Mouse (Mus musculus) heart, embryonic 10.5 days (tissue): Measurements from ENCODE around the gene Zfp780b. TPM values are rescaled to one million over a fixed set of nuclear protein-coding genes. Genes with fewer than 3 reads are reported as not detected.
"Not testable (repeated sequence)": the region's sequence is repeated elsewhere in the genome, so short reads cannot be mapped to it uniquely, and the experiment has no call there.

Experiments
- DNase-seq: peaks from one replicate; pipeline ENCODE4 v3.0.0-alpha.2; 2017; ENCODE audit warnings: low spot score
- H3K27ac ChIP-seq: fragments of 300-500 bp; sonication (generic); 2 replicates; pipeline ENCODE4 v1.5.1; 2016; ENCODE audit warnings: mild to moderate bottlenecking
- H3K27me3 ChIP-seq: fragments of 300-500 bp; sonication (generic); 2 replicates; pipeline ENCODE4 v1.6.1; 2016; ENCODE audit warnings: mild to moderate bottlenecking; ENCODE audit not compliant: poor library complexity, insufficient read depth, severe bottlenecking
- H3K36me3 ChIP-seq: fragments of 300-500 bp; sonication (generic); 2 replicates; pipeline ENCODE4 v1.6.1; 2016; ENCODE audit warnings: mild to moderate bottlenecking, moderate library complexity
- H3K4me1 ChIP-seq: fragments of 300-500 bp; sonication (generic); 2 replicates; pipeline ENCODE4 v1.6.1; 2016; ENCODE audit warnings: mild to moderate bottlenecking
- H3K4me3 ChIP-seq: fragments of 300-500 bp; sonication (generic); 2 replicates; pipeline ENCODE4 v1.5.1; 2016; ENCODE audit warnings: mild to moderate bottlenecking, moderate library complexity
- H3K9me3 ChIP-seq: fragments of 300-500 bp; sonication (generic); 2 replicates; pipeline ENCODE4 v1.6.1; 2016; ENCODE audit warnings: mild to moderate bottlenecking, moderate library complexity
- WGBS: fragments of 180-500 bp; shearing (Covaris S2); methylation state at CpG from one replicate; pipeline ENCODE4 v1.1.7; 2016; 5-methylcytosine and 5-hydroxymethylcytosine counted together
- polyA plus RNA-seq: library from polyadenylated mRNA; unstranded; fragments of >200 nt; fragmentation: Nextera tagmentation; extraction: Ambion mirVana; gene quantifications from 2 replicates; pipeline ENCODE4 v1.2.1, GENCODE M21; 2016

Gene Zfp780b
- polyA plus RNA-seq, result 15.5 and 17.1 TPM in 2 replicates

GRCm38 (mm10) chr7:27978683-27979528 lies at the start of gene Zfp780b:
Gene Zfp780b, minus strand, starts transcription at chr7:27979171.
- Histone ChIP-seq H3K4me3 (peak within 1 kb of the TSS; percentile 84), H3K27me3 (no peaks in the 10 kb centered on the region), H3K4me1 (peaks cover 9% of the 10 kb centered on the region), H3K27ac (peak within 1 kb of the TSS; percentile 87), H3K9me3 (peaks cover 16% of the 10 kb centered on the region; the same call in 1 of the 2 replicates), H3K36me3 (peaks cover 18% of the 10 kb centered on the region; the same call in 1 of the 2 replicates)
- WGBS, result under 1% methylated on average over 29 of the region's 29 CpGs
- peak; percentile 91 for DNase-seq

GRCm38 (mm10) chr7:28014445-28014810 lies 35.5 kb upstream of the Zfp780b start:
- no peak for DNase-seq
- WGBS, result 36% methylated on average over 7 of the region's 7 CpGs

GRCm38 (mm10) chr7:28013549-28014444 lies 34.8 kb upstream of the Zfp780b start, which contains the start of gene Zfp850:
Gene Zfp850, minus strand, starts transcription at chr7:28014115.
- Histone ChIP-seq H3K4me1 (peaks cover 8% of the 10 kb centered on the region), H3K27ac (peak within 1 kb of the TSS; percentile 90), H3K9me3 (no peaks in the 10 kb centered on the region), H3K27me3 (no peaks in the 10 kb centered on the region), H3K4me3 (peak within 1 kb of the TSS; percentile 85), H3K36me3 (peaks cover 24% of the 10 kb centered on the region)
- WGBS, result under 1% methylated on average over 47 of the region's 47 CpGs
- peak; percentile 91 for DNase-seq

More at GRCm38 (mm10) chr7:28014445-28014810, 35.5 kb upstream of the Zfp780b start:
- Histone ChIP-seq H3K27ac (peak overlapping the region; percentile 90), H3K27me3 (no peaks in the 10 kb centered on the region), H3K9me3 (no peaks in the 10 kb centered on the region), H3K36me3 (peaks cover 23% of the 10 kb centered on the region), H3K4me1 (peaks cover 8% of the 10 kb centered on the region), H3K4me3 (peak overlapping the region; percentile 85)

GRCm38 (mm10) chr7:28010271-28010670 lies 31.3 kb upstream of the Zfp780b start:
- 94% methylated on average over 3 of the region's 3 CpGs for WGBS

GRCm38 (mm10) chr7:27982197-27982596 lies 3.2 kb upstream of the Zfp780b start:
- DNase-seq, result no peak
- Histone ChIP-seq H3K27ac (no peak overlapping the region), H3K36me3 (peaks cover 17% of the 10 kb centered on the region), H3K9me3 (peaks cover 42% of the 10 kb centered on the region), H3K27me3 (no peaks in the 10 kb centered on the region), H3K4me3 (no peak overlapping the region), H3K4me1 (peaks cover 9% of the 10 kb centered on the region)
- 70% methylated on average over 2 of the region's 2 CpGs for WGBS

More at GRCm38 (mm10) chr7:28010271-28010670, 31.3 kb upstream of the Zfp780b start:
- no peak overlapping the region for H3K4me3 ChIP-seq
- H3K27me3 ChIP-seq, result no peaks in the 10 kb centered on the region
- H3K9me3 ChIP-seq, result no peaks in the 10 kb centered on the region
- H3K36me3 ChIP-seq, result peaks cover 44% of the 10 kb centered on the region
- H3K4me1 ChIP-seq, result peaks cover 8% of the 10 kb centered on the region
- H3K27ac ChIP-seq, result no peak overlapping the region
- no peak for DNase-seq

- H3K4me1 ChIP-seq, H3K9me3 ChIP-seq, H3K36me3 ChIP-seq, H3K27me3 ChIP-seq, H3K4me3 ChIP-seq, DNase-seq, H3K27ac ChIP-seq: not testable (repeated sequence)
- 87% methylated on average over 13 of the region's 13 CpGs for WGBS
Observed at GRCm38 (mm10) chr7:27949451-27949850, 29.5 kb downstream of the Zfp780b start.

GRCm38 (mm10) chr7:27941869-27942268 lies 37.1 kb downstream of the Zfp780b start:
- not testable (repeated sequence) for DNase-seq, H3K27ac ChIP-seq, H3K27me3 ChIP-seq, H3K9me3 ChIP-seq, H3K36me3 ChIP-seq, H3K4me3 ChIP-seq, H3K4me1 ChIP-seq
- WGBS, result 55% methylated on average over 6 of the region's 7 CpGs

GRCm38 (mm10) chr7:27933800-27934158 lies 45.2 kb downstream of the Zfp780b start:
- WGBS, result 27% methylated on average over 1 of the region's 9 CpGs
- DNase-seq, H3K9me3 ChIP-seq, H3K36me3 ChIP-seq, H3K27ac ChIP-seq, H3K27me3 ChIP-seq, H3K4me1 ChIP-seq: not testable (repeated sequence)
- H3K4me3 ChIP-seq, result peak overlapping the region; percentile 47; the same call in 1 of the 2 replicates

GRCm38 (mm10) chr7:27933050-27933799 lies 45.7 kb downstream of the Zfp780b start:
- H3K36me3 ChIP-seq, result no peaks in the 10 kb centered on the region
- no peaks in the 10 kb centered on the region for H3K9me3 ChIP-seq
- H3K27me3 ChIP-seq, result no peaks in the 10 kb centered on the region
- H3K4me3 ChIP-seq, result peak overlapping the region; percentile 47
- 23% methylated on average over 7 of the region's 7 CpGs for WGBS
- DNase-seq, result no peak
- H3K27ac ChIP-seq, result peak overlapping the region; percentile 16; the same call in 1 of the 2 replicates
- peaks cover 14% of the 10 kb centered on the region for H3K4me1 ChIP-seq

- H3K27me3 ChIP-seq, result no peaks in the 10 kb centered on the region
- peak within 1 kb of the TSS; percentile 68 for H3K4me3 ChIP-seq
- peaks cover 15% of the 10 kb centered on the region for H3K36me3 ChIP-seq
- peaks cover 14% of the 10 kb centered on the region for H3K4me1 ChIP-seq
- no peaks in the 10 kb centered on the region for H3K9me3 ChIP-seq
- peak; percentile 88 for DNase-seq
- WGBS, result 5% methylated on average over 40 of the region's 40 CpGs
- peak within 1 kb of the TSS; percentile 80 for H3K27ac ChIP-seq
Observed at GRCm38 (mm10) chr7:27928818-27929695, 49.9 kb downstream of the Zfp780b start, which contains the start of gene Zfp974. Gene Zfp974, minus strand, starts transcription at chr7:27929460.

GRCm38 (mm10) chr7:27927041-27927440 lies 51.9 kb downstream of the Zfp780b start:
- H3K4me1 ChIP-seq, H3K9me3 ChIP-seq, H3K27ac ChIP-seq, DNase-seq, H3K27me3 ChIP-seq, H3K4me3 ChIP-seq: not testable (repeated sequence)
- peaks cover 22% of the 10 kb centered on the region for H3K36me3 ChIP-seq
- 37% methylated on average over 4 of the region's 4 CpGs for WGBS
